Mouse (Mus musculus) hematopoietic stem cell, adult 5-6 weeks (primary cell): ENCODE results near the gene Cdc42ep4. TPM values are rescaled to one million over a fixed set of nuclear protein-coding genes. Genes with fewer than 3 reads are reported as not detected.

ENCODE experiments used
- ATAC-seq, 2 experiments: fragments of 125-278 bp in 1 of 2; replicated peaks in 1 of 2; 2 replicates each; pipeline ENCODE4 v1.8.0; 2016 to 2017; ENCODE audit warnings: inconsistent platforms in 2 of 2, mild to moderate bottlenecking in 2 of 2, moderate number of reproducible peaks in 2 of 2, low read depth in 1 of 2, moderate TSS enrichment in 1 of 2; ENCODE audit not compliant: low FRiP score in 2 of 2, poor library complexity in 2 of 2, severe bottlenecking in 2 of 2, insufficient read depth in 1 of 2, low TSS enrichment in 1 of 2
- total RNA-seq: library from RNA; stranded (forward); fragments of 172-1452, 232-1000 nt; gene quantifications from 2 replicates; pipeline ENCODE4 v1.2.3, GENCODE M21; 2017

Gene Cdc42ep4
- total RNA-seq, 1 experiment from 2014 or later = 6.1 TPM

DNA sequence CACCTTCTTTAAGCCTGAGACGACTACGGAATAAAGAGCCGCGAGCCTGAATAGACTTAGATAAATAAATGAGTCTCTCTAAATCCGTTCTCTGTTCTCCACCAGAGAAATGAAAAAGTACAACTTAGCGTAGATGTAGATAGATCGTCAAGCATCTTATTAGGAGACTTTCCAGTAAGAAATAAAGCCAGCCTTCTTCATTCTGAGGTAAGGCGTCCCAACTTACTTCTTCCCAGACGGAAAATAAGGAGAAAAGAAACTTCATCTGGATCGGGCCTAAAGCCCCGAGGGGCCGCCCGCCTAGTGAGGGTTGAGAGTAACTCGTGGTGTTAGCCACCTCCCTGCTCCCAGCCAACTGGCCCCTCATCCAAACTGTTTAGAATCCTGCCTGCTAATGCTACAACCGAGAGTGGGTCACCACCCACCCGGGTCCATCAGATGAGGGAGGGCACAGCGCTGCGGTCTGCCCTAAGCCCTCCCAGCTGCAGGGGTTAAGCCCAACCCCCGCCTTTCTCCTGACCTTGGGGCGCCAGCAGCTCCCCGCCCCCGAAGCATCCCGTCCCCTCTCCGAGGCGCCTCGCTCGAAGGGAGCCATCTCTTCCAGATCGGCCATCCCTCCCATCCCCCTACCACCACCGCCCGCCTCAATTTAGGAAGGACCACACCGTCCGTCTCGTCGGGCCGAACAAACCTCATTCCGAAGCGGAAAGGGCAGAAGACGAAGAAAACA is 68.6 kb downstream of the Cdc42ep4 start:
- peak; percentile 30 to 34; a peak in 3 of 4 replicates for ATAC-seq

DNA sequence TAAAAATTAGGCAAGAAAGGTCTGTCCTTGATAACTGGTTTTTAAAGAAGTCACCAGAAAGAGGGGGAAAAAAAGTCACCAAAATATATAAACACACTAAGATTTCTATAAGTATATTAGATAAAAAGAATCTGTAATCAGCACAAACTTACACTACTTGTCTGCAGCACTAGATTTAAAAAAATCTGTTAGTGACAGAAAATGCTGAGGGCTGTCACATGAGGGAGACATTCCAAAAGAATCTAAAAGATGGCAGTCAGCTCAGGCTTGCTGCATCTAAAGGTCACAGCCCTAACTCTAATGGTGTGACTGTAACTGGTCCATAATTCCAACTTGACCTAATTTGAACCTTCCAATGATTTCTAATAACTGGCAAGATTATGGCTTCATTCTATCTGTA is 69.7 kb downstream of the Cdc42ep4 start:
- no peak for ATAC-seq

DNA sequence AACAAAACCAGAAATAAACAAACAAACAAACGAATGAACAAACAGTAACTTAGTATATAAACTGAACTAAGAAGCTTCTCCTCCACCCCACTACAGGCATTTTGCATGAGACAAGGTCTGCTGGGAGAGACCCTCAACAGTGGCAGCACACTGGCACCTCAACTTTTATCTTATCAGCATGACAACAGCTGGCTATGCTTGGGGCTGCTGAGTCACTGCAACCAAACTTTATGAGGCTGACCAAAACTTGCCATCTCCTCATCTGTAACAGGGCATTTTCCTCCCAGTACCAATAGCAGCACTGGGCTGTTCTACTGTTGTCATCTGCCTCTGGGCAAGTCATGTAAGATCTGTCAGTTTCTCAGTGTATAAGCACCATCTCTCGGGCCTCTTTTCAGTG is 70.7 kb downstream of the Cdc42ep4 start:
- no peak for ATAC-seq

DNA sequence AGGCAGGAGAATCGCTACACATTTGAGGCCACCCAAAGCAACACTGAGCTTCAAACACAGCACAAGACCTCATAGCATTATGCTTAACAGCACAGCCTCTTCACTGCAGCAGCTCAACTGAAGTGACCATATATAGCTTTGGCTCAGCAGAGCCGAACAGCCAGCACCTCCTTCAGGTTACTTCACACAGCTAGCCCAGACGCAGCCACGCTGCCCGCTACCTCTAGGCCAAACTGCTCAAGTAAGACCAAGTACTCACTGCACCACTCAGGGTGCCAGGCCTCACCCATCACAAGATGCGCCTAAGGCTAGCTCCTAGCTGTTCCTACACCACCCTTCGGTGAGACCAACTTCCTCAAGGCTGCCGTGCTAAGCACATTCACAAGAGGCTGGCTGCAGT is 73.3 kb downstream of the Cdc42ep4 start:
- peak in 1 of 2 experiments; percentile 41; a peak in 1 of 4 replicates for ATAC-seq

DNA sequence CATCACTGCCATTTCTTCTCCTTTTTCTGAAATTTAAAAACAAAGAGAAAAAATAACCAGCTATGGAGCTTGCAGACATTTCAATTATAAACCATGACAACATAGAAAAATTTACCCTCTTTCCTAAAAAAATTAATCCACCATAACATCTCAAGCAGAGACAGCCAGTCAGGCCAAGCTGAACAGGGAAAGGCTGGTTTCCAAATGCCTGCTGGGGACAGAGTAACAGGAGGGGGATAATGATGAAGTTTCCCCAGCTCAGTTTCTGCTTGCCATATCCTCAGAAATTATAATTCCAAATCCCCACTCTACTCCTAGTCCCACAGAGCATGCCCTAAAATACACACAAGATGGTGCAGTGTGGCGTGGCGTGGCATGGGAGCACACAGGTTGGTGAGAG is 74.3 kb downstream of the Cdc42ep4 start:
- no peak for ATAC-seq

Other genes with a start within 250 kb of the Cdc42ep4 start
- gene Sstr2, start 132.5 kb downstream of the Cdc42ep4 start, total RNA-seq = 11.8 and 18.3 TPM in 2 replicates
- gene Cog1, start 102.7 kb downstream of the Cdc42ep4 start, total RNA-seq = 14.5 and 16.1 TPM in 2 replicates
- gene Slc39a11, start 101.8 kb downstream of the Cdc42ep4 start, total RNA-seq = 26.6 and 40.3 TPM in 2 replicates
- gene Fam104a, start 67.7 kb downstream of the Cdc42ep4 start, total RNA-seq = 23.7 and 28.0 TPM in 2 replicates
- gene D11Wsu47e, start 67.5 kb downstream of the Cdc42ep4 start, total RNA-seq = 14.1 and 14.5 TPM in 2 replicates
- not detected in 2 replicates for gene Cpsf4l, start 41.9 kb downstream of the Cdc42ep4 start, total RNA-seq